ENCODE assay signal across 14 mouse cellular contexts in genomic region chr11:52310709-52311108, GRCm38 (mm10). TPM values are rescaled to one million over a fixed set of nuclear protein-coding genes. Genes with fewer than 3 reads are reported as not detected.
DNase-seq lines count a peak whose midpoint lies in the region; ATAC-seq and TF ChIP-seq lines count a peak whose summit lies in the region.
"Had no signal": no experiment of that assay in that cellular context is flagged by ENCODE, and none has a peak within 500 bp of the region (broad histone marks: within the 10 kb centered on the region; RNA-seq: fewer than 3 reads in every experiment).

No protein-coding gene starts in this region.

- peak overlapping the region; percentile 35 to 40; a peak in 2 of 4 replicates for H3K4me3 ChIP-seq in ES-E14 (ENCODE audit: insufficient read depth in 1 of 2, low read depth in 1 of 2, low read length in 2 of 2, poor library complexity in 1 of 2, severe bottlenecking in 1 of 2)
- no peak overlapping the region for H3K4me3 ChIP-seq in embryonic facial prominence, embryonic 14.5 days (ENCODE audit: low read depth, low read length)
- peak overlapping the region; percentile 39 for H3K4me3 ChIP-seq in thymus, adult 2 months (ENCODE audit: control insufficient read depth, insufficient read depth, low read length)
- H3K4me3 ChIP-seq: hindbrain, embryonic 15.5 days had no signal

- intact Hi-C loops in heart, postnatal 36 days (cut with DNase I): no loop called here

- H3K27ac ChIP-seq in ES-E14 (ENCODE audit: insufficient read depth, low read depth, low read length, poor library complexity, severe bottlenecking): no peak overlapping the region
- peak overlapping the region; percentile 50; the same call in 1 of the 2 replicates for H3K27ac ChIP-seq in embryonic facial prominence, embryonic 14.5 days (replicated peaks; ENCODE audit: low read depth, low read length)
- H3K27ac ChIP-seq in thymus, adult 2 months (ENCODE audit: control insufficient read depth, insufficient read depth, low read length): peak overlapping the region; percentile 99
- H3K27ac ChIP-seq: hindbrain, embryonic 15.5 days had no signal

- 0 out of 2 replicates have a peak, but pooled peaks have one; percentile 28 for ATAC-seq in embryonic facial prominence, embryonic 14.5 days (ENCODE audit: low read depth)
- ATAC-seq: forebrain, postnatal 0 days; liver, postnatal 0 days had no signal

- H3K9ac ChIP-seq in ES-E14 (ENCODE audit: insufficient read depth, low read depth, low read length, poor library complexity, severe bottlenecking): no peak overlapping the region
- H3K9ac ChIP-seq in embryonic facial prominence, embryonic 14.5 days (ENCODE audit: low read depth, low read length): no peak overlapping the region
- H3K9ac ChIP-seq: forebrain, postnatal 0 days; hindbrain, embryonic 15.5 days; liver, postnatal 0 days had no signal

- peak; percentile 68 for DNase-seq in CD4-positive, CD25-positive, alpha-beta regulatory T cell, adult 2 months (ENCODE audit: low read depth, low spot score)
- DNase-seq in ES-E14 (ENCODE audit: low read depth, low spot score): no peak
- peak; percentile 82 for DNase-seq in embryonic facial prominence, embryonic 14.5 days (ENCODE audit: low spot score)
- peak; percentile 77 for DNase-seq in thymus, adult 2 months
- DNase-seq in kidney, adult 8-10 months: no peak
- DNase-seq in retina, postnatal 1 day: no peak
- DNase-seq in heart, postnatal 36 days: no peak
- DNase-seq: cerebellum, adult 18-20 months; forebrain, postnatal 0 days; gastrocnemius, postnatal 14 days; layer of hippocampus, adult 9-11 months; liver, postnatal 0 days; right cerebral cortex, postnatal 25 days had no signal

- H3K36me3 ChIP-seq in ES-E14 (ENCODE audit: control insufficient read depth, insufficient read depth, low read length, poor library complexity, severe bottlenecking): no peaks in the 10 kb centered on the region
- H3K36me3 ChIP-seq in embryonic facial prominence, embryonic 14.5 days (ENCODE audit: control insufficient read depth, insufficient read depth, low read length): no peaks in the 10 kb centered on the region
- no peaks in the 10 kb centered on the region for H3K36me3 ChIP-seq in thymus, adult 2 months (ENCODE audit: control insufficient read depth, insufficient read depth, low read length)
- H3K36me3 ChIP-seq: hindbrain, embryonic 15.5 days had no signal

- H3K4me2 ChIP-seq in embryonic facial prominence, embryonic 14.5 days (ENCODE audit: low read depth, low read length): peak overlapping the region; percentile 7; the same call in 1 of the 2 replicates
- H3K4me2 ChIP-seq: hindbrain, embryonic 15.5 days had no signal

- in situ Hi-C loops in ES-E14 (cut with MboI; ENCODE audit: low sequenced_read_pairs in 2 of 2, unreplicated experiment in 2 of 2): no loop called here

- no peaks in the 10 kb centered on the region for H3K9me3 ChIP-seq in ES-E14 (ENCODE audit: control insufficient read depth, insufficient read depth, low read depth, low read length)
- no peaks in the 10 kb centered on the region for H3K9me3 ChIP-seq in embryonic facial prominence, embryonic 14.5 days (ENCODE audit: control insufficient read depth, low read length)
- H3K9me3 ChIP-seq: hindbrain, embryonic 15.5 days had no signal

- TF ChIP-seq CTCF in thymus, adult 2 months (IDR thresholded peaks at IDR 0.05; ENCODE audit: borderline replicate concordance, control insufficient read depth, extremely low read depth, insufficient read depth, low read length, poor library complexity): no peak

- peaks cover 0 to 17% of the 10 kb centered on the region in 2 experiments; a peak in 1 of 4 replicates for H3K4me1 ChIP-seq in ES-E14 (ENCODE audit: control insufficient read depth in 2 of 2, insufficient read depth in 2 of 2, low read length in 2 of 2, poor library complexity in 1 of 2)
- peaks cover 11% of the 10 kb centered on the region; the same call in 1 of the 2 replicates for H3K4me1 ChIP-seq in embryonic facial prominence, embryonic 14.5 days (ENCODE audit: control insufficient read depth, insufficient read depth, low read length)
- peaks cover 73% of the 10 kb centered on the region for H3K4me1 ChIP-seq in thymus, adult 2 months (replicated peaks; ENCODE audit: control insufficient read depth, insufficient read depth, low read length)
- H3K4me1 ChIP-seq: hindbrain, embryonic 15.5 days had no signal

- H3K27me3 ChIP-seq in embryonic facial prominence, embryonic 14.5 days (replicated peaks; ENCODE audit: control insufficient read depth, insufficient read depth, low read length): no peaks in the 10 kb centered on the region
- no peaks in the 10 kb centered on the region for H3K27me3 ChIP-seq in thymus, adult 2 months (ENCODE audit: control insufficient read depth, insufficient read depth, low read length)

- TF ChIP-seq POLR2A in thymus, adult 2 months (IDR thresholded peaks at IDR 0.05; ENCODE audit: control insufficient read depth, extremely low read depth, insufficient read depth, low read length, poor library complexity): peak; percentile 69

- 35% methylated on average over 14 of the region's 14 CpGs for WGBS in embryonic facial prominence, embryonic 14.5 days
- 5% methylated on average over 14 of the region's 14 CpGs for WGBS in thymus, adult 2 months

TF ChIP-seq in ES-E14, 5 proteins besides CTCF, POLR2A, EP300 and RAD21:
- TF ChIP-seq ZNF384 (IDR thresholded peaks at IDR 0.05; ENCODE audit: low read depth, low read length) (no peak), ZC3H11A (IDR thresholded peaks at IDR 0.05; ENCODE audit: borderline replicate concordance, low read depth, low read length) (no peak), CHD2 (IDR thresholded peaks at IDR 0.05; ENCODE audit: low read depth, low read length) (no peak), MAFK (IDR thresholded peaks at IDR 0.05; ENCODE audit: insufficient read depth, low read depth, low read length) (no peak), HCFC1 (IDR thresholded peaks at IDR 0.05; ENCODE audit: borderline replicate concordance, insufficient read depth, low read length) (no peak)
TF ChIP-seq in ES-E14: peak in this region for 0.

RNA-seq across cellular contexts. Expression of gene Tcf7, which starts 27.9 kb away (rescaled TPM):
- total RNA-seq in ES-E14 (2012; rRNA removed): 8.1 and 8.4 TPM in 2 replicates
- 17.8 and 27.7 TPM in 2 replicates for polyA plus RNA-seq in embryonic facial prominence, embryonic 14.5 days (2014; fragmentation: Nextera tagmentation; extraction: Ambion mirVana)
- polyA plus RNA-seq in thymus, adult 2 months (2012; rRNA removed): 2,910 and 3,273 TPM in 2 replicates
- total RNA-seq in heart, postnatal 36 days (2021): 1 to 10 TPM in 1 of 2 experiments, under 1 TPM in 1; 0.65 to 1.2 TPM

RNA-seq across cellular contexts. Expression of gene Vdac1, which starts 50.0 kb away (rescaled TPM):
- total RNA-seq in ES-E14 (2012; rRNA removed): 238 and 268 TPM in 2 replicates
- polyA plus RNA-seq in embryonic facial prominence, embryonic 14.5 days (2014; fragmentation: Nextera tagmentation; extraction: Ambion mirVana): 239 and 240 TPM in 2 replicates
- 64.8 and 70.3 TPM in 2 replicates for polyA plus RNA-seq in thymus, adult 2 months (2012; rRNA removed)
- total RNA-seq in heart, postnatal 36 days (2021): 1,000 to 10,000 TPM; 1,074 to 1,088 TPM

Comparison
In these comparisons a context has a peak if more than half of its experiments do, and no peak if none do; other contexts are left out.
1. DNase-seq: peak in CD4-positive, CD25-positive, alpha-beta regulatory T cell, adult 2 months (single experiment), embryonic facial prominence, embryonic 14.5 days (single experiment) and thymus, adult 2 months (single experiment); none in ES-E14 (single experiment), kidney, adult 8-10 months (0 of 2), retina, postnatal 1 day (single experiment) and heart, postnatal 36 days (0 of 2).